Mouse (Mus musculus) embryonic facial prominence, embryonic 14.5 days (tissue): ENCODE results near the gene Klhdc4. TPM values are rescaled to one million over a fixed set of nuclear protein-coding genes. Genes with fewer than 3 reads are reported as not detected.

Experiments
- ATAC-seq: fragments of 200-750 bp; cut with Nextera tagmentation; 2 replicates; pipeline ENCODE4 v1.8.0; 2017; ENCODE audit warnings: low read depth, moderate number of reproducible peaks, moderate TSS enrichment
- DNase-seq: peaks from one replicate; pipeline ENCODE4 v3.0.0-alpha.2; 2015; ENCODE audit warnings: low spot score
- H3K27ac ChIP-seq: fragments of 300-500 bp; sonication (generic); replicated peaks from 2 replicates; pipeline ENCODE4 v1.5.1; 2014; ENCODE audit warnings: low read depth, mild to moderate bottlenecking, low read length, moderate library complexity
- H3K27me3 ChIP-seq: fragments of 300-500 bp; sonication (generic); replicated peaks from 2 replicates; pipeline ENCODE4 v1.6.1; 2014; ENCODE audit warnings: low read length; ENCODE audit not compliant: control insufficient read depth, insufficient read depth
- H3K36me3 ChIP-seq: fragments of 300-500 bp; sonication (generic); 2 replicates; pipeline ENCODE4 v1.6.1; 2014; ENCODE audit warnings: low read length, mixed read lengths; ENCODE audit not compliant: control insufficient read depth, insufficient read depth
- H3K4me1 ChIP-seq: fragments of 300-500 bp; sonication (generic); 2 replicates; pipeline ENCODE4 v1.6.1; 2014; ENCODE audit warnings: antibody characterized with exemption, low read length; ENCODE audit not compliant: control insufficient read depth, insufficient read depth
- H3K4me2 ChIP-seq: fragments of 300-500 bp; sonication (generic); 2 replicates; pipeline ENCODE4 v1.6.1; 2014; ENCODE audit warnings: low read depth, mild to moderate bottlenecking, low read length, moderate library complexity, mixed read lengths
- H3K4me3 ChIP-seq: fragments of 300-500 bp; sonication (generic); 2 replicates; pipeline ENCODE4 v1.5.1; 2014; ENCODE audit warnings: low read depth, mild to moderate bottlenecking, low read length
- H3K9ac ChIP-seq: fragments of 300-500 bp; sonication (generic); 2 replicates; pipeline ENCODE4 v1.6.1; 2014; ENCODE audit warnings: low read depth, mild to moderate bottlenecking, low read length, moderate library complexity, mixed read lengths
- H3K9me3 ChIP-seq: fragments of 300-500 bp; sonication (generic); 2 replicates; pipeline ENCODE4 v1.6.1; 2016; ENCODE audit warnings: low read length; ENCODE audit not compliant: control insufficient read depth
- WGBS: fragments of 180-500 bp; shearing (Covaris S2); extraction: QIAGEN DNeasy Blood & Tissue Kit; methylation state at CpG from one replicate; pipeline ENCODE4 v1.1.7; 2014; 5-methylcytosine and 5-hydroxymethylcytosine counted together
- polyA plus RNA-seq: library from polyadenylated mRNA; unstranded; fragments of >200 nt; fragmentation: Nextera tagmentation; extraction: Ambion mirVana; gene quantifications from 2 replicates; pipeline ENCODE4 v1.2.1, GENCODE M21; 2014

Gene Klhdc4
- polyA plus RNA-seq, 1 experiment from 2014 or later: 25.6 TPM

DNA sequence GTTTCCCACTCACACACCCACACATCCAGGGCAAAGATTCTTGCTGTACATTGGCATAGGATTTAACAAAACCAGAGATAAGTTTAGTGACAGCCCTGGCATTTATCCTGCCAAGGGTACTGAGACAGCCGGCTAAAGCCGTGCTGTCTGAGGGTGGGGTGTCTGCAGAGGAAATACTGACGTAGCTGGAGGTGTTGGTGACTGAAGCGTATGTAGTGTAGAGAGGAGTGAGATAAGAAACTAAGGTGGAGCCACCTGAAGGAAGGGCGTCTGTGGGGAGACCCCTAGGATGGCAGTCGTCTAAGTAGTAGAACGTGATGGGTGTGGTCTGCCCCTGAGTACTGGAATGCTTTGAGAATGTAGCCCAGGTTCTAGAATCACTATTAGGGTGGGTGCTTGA, 23.1 kb upstream of the Klhdc4 start:
- no peak overlapping the region for H3K4me3 ChIP-seq
- H3K4me1 ChIP-seq: no peaks in the 10 kb centered on the region
- ATAC-seq (no peak), DNase-seq (no peak)
- no peak overlapping the region for H3K27ac ChIP-seq
- H3K36me3 ChIP-seq: no peaks in the 10 kb centered on the region
- no peaks in the 10 kb centered on the region for H3K9me3 ChIP-seq
- H3K9ac ChIP-seq: no peak overlapping the region
- no peak overlapping the region for H3K4me2 ChIP-seq
- H3K27me3 ChIP-seq: no peaks in the 10 kb centered on the region
- 55% methylated on average over 7 of the region's 7 CpGs for WGBS

DNA sequence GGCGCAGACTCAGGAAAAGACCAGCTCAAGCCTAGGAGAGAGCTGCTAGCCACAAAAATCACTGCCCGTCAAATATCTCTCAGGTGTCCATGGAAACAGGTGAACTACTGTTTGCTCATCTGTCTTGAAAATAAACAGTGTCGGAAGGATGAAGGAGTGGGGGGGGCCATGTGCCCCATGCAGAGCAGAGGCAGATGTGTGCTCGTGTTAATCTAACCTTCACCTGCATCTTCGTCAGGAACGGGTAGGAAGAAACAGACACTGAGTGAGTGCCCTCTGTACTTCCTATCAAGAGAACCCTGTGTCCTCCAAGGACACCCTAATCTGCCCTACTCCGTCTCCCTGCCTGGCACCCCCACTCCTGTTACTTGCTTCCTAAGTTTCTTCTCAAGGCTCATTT, 22.3 kb upstream of the Klhdc4 start:
- no peaks in the 10 kb centered on the region for H3K4me1 ChIP-seq
- no peaks in the 10 kb centered on the region for H3K27me3 ChIP-seq
- H3K36me3 ChIP-seq: no peaks in the 10 kb centered on the region
- DNase-seq (no peak), ATAC-seq (no peak)
- WGBS: 52% methylated on average over 7 of the region's 7 CpGs
- H3K9me3 ChIP-seq: no peaks in the 10 kb centered on the region
- H3K27ac ChIP-seq: no peak overlapping the region
- H3K4me3 ChIP-seq: no peak overlapping the region
- 0 out of 2 replicates have a peak overlapping the region, but pooled peaks have one; percentile 56 for H3K4me2 ChIP-seq
- no peak overlapping the region for H3K9ac ChIP-seq

DNA sequence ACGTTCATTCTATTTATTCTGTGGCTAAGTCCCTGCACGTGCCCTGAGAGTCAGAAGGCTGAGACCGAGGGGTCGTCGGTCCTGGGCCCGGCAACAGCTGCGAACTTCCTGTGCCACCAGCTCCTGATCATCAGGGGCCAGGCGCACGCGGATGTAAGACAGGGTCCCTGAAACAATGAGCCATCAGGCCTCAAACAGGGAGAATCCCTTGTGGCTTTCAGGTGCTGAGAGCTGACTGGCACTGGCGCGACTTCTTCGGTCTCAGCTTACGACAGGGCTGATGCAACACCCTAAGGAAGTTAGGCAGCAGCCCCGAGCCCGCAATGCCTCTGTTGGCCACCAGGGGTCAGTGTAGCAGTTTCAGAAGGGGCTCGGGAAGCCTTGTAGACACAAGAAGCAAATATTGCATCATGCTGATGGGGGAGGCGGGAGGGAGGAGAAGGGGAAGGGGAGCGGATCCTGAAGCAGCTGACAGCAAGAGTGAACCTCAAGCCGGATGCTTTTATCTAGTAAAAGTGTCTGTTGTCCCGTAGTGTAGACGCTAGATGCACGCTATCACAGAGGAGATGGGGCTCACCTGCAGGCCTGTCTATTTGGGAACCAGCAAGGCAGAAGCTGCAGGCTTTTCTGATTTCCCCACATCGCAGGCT, 21.6 kb upstream of the Klhdc4 start:
- no peaks in the 10 kb centered on the region for H3K9me3 ChIP-seq

DNA sequence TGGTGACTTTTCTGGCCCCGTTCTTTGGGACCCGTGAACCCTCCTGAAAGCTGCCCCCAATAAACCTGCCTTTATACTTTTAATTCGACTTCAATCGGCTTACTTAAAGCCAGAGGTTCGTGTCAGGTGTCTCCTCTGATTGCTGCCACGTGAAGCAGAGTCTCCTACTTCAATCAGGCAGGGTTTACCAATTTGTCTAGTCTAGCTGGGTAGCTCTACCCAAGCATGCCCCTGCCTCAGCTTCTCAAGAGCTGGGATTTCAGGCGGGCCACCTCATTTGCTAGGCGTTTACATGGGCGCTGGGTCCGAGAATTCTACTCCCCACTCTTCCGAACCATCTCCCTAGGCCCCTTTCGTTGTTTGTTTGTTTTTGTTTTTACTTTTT, 21.1 kb upstream of the Klhdc4 start:
- Histone ChIP-seq H3K4me1 (no peaks in the 10 kb centered on the region), H3K9ac (peak overlapping the region; percentile 51; the same call in 1 of the 2 replicates), H3K4me3 (0 out of 2 replicates have a peak overlapping the region, but pooled peaks have one; percentile 13), H3K27ac (0 out of 2 replicates have a peak overlapping the region, but pooled peaks have one; percentile 6), H3K4me2 (peak overlapping the region; percentile 56), H3K27me3 (no peaks in the 10 kb centered on the region), H3K36me3 (no peaks in the 10 kb centered on the region), H3K9me3 (no peaks in the 10 kb centered on the region)
- ATAC-seq: 0 out of 2 replicates have a peak, but pooled peaks have one; percentile 3
- DNase-seq: no peak
- WGBS: 35% methylated on average over 12 of the region's 12 CpGs

More for the DNA sequence above, 21.6 kb upstream of the Klhdc4 start:
- 0 out of 2 replicates have a peak overlapping the region, but pooled peaks have one; percentile 6 for H3K27ac ChIP-seq
- no peaks in the 10 kb centered on the region for H3K4me1 ChIP-seq
- peak; percentile 86 for ATAC-seq
- WGBS: 6% methylated on average over 24 of the region's 24 CpGs
- peak overlapping the region; percentile 56 for H3K4me2 ChIP-seq
- no peaks in the 10 kb centered on the region for H3K27me3 ChIP-seq
- peak overlapping the region; percentile 51 for H3K9ac ChIP-seq
- no peaks in the 10 kb centered on the region for H3K36me3 ChIP-seq
- 0 out of 2 replicates have a peak overlapping the region, but pooled peaks have one; percentile 13 for H3K4me3 ChIP-seq
- peak; percentile 96 for DNase-seq

DNA sequence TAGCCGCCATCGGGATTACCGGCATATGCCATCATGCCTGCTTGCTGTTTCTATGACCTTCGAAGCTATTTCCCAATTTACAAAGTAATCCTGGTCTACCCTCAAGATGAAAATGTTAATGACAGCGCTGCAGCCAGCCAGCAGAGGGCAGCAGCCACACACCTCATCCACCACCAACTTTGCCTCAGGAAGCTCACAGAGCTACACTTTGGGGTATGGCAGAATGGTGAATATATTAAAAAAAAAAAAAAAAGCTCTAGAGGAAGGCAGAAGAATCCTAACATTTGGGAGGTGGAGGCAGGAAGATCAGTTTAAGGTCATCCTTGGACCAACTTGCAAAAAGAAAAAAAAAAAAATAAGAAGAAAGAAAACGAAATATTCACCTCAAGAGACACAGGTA, 20.6 kb upstream of the Klhdc4 start:
- no peaks in the 10 kb centered on the region for H3K9me3 ChIP-seq
- H3K4me1 ChIP-seq: no peaks in the 10 kb centered on the region
- H3K9ac ChIP-seq: no peak overlapping the region
- 13% methylated on average over 6 of the region's 6 CpGs for WGBS
- H3K36me3 ChIP-seq: no peaks in the 10 kb centered on the region
- no peak overlapping the region for H3K4me3 ChIP-seq
- H3K27me3 ChIP-seq: no peaks in the 10 kb centered on the region
- ATAC-seq: 0 out of 2 replicates have a peak, but pooled peaks have one; percentile 41
- H3K4me2 ChIP-seq: no peak overlapping the region
- DNase-seq: peak; percentile 85
- no peak overlapping the region for H3K27ac ChIP-seq

DNA sequence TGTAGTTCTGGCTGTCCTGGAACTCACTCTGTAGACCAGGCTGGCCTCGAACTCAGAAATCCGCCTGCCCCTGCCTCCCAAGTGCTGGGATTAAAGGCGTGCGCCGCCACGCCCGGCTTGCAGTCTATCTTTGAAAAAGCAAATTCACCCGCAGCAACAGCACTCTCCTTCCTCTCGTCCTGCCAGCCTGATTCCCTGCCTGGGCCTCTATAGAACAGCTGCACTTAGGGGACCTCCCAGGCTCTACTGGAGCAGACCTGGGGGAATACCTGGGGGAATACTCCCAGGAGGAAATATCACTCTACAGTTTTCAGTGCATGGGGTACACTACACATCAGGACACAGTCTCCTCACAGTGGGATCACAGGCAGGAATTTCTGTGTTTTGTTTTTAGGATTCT, 19.9 kb upstream of the Klhdc4 start:
- no peaks in the 10 kb centered on the region for H3K27me3 ChIP-seq
- H3K36me3 ChIP-seq: no peaks in the 10 kb centered on the region
- 67% methylated on average over 9 of the region's 9 CpGs for WGBS
- no peak overlapping the region for H3K27ac ChIP-seq
- no peak overlapping the region for H3K4me3 ChIP-seq
- no peak overlapping the region for H3K4me2 ChIP-seq
- H3K9me3 ChIP-seq: no peaks in the 10 kb centered on the region
- H3K9ac ChIP-seq: no peak overlapping the region
- ATAC-seq (no peak), DNase-seq (no peak)
- no peaks in the 10 kb centered on the region for H3K4me1 ChIP-seq

DNA sequence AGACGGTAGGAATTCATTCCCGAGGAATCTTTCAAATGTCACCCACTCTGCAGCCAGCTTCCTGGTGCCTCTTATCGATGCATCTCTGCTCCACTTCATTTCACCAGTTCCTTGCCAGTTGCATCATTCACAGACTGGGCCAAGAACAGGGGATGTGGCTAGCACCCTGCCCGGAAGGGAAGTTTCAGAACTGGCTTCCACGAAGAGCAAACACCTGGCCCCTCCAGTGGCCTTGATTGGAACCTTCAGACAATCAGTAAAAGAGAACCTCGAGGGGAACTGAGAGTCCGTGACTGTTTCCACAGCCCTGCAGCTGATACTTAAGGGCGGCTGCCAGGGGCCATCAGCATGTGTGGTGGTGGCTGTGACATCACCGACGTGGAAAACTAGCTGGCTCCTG, 19.1 kb upstream of the Klhdc4 start:
- Histone ChIP-seq H3K4me3 (no peak overlapping the region), H3K4me1 (no peaks in the 10 kb centered on the region), H3K36me3 (no peaks in the 10 kb centered on the region), H3K4me2 (no peak overlapping the region), H3K27me3 (no peaks in the 10 kb centered on the region), H3K9me3 (no peaks in the 10 kb centered on the region), H3K27ac (no peak overlapping the region), H3K9ac (no peak overlapping the region)
- WGBS: 62% methylated on average over 10 of the region's 10 CpGs
- ATAC-seq (no peak), DNase-seq (no peak)

DNA sequence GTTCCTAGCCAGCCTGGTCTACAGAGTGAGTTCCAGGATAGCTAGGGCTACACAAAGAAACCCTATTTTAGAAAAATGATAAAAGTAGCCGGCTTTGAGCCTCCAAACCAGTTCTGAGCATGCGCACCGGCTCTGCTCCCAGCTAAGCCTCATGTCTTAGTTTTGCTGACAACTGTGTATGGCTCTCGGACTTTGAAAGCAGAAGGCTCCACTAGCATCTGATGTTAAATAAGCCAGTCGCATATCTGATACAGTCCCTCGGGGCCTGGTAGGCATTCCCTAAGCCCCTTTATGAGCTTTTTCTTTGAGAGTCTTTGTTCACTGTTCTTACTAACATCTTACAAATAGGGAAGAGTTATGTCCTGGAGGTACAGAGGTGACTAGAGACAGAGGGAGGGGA, 18.6 kb upstream of the Klhdc4 start:
- no peak overlapping the region for H3K9ac ChIP-seq
- H3K36me3 ChIP-seq: no peaks in the 10 kb centered on the region
- H3K27ac ChIP-seq: no peak overlapping the region
- H3K4me3 ChIP-seq: no peak overlapping the region
- ATAC-seq (no peak), DNase-seq (no peak)
- no peaks in the 10 kb centered on the region for H3K9me3 ChIP-seq
- no peak overlapping the region for H3K4me2 ChIP-seq
- H3K4me1 ChIP-seq: no peaks in the 10 kb centered on the region
- WGBS: 60% methylated on average over 6 of the region's 6 CpGs
- no peaks in the 10 kb centered on the region for H3K27me3 ChIP-seq

DNA sequence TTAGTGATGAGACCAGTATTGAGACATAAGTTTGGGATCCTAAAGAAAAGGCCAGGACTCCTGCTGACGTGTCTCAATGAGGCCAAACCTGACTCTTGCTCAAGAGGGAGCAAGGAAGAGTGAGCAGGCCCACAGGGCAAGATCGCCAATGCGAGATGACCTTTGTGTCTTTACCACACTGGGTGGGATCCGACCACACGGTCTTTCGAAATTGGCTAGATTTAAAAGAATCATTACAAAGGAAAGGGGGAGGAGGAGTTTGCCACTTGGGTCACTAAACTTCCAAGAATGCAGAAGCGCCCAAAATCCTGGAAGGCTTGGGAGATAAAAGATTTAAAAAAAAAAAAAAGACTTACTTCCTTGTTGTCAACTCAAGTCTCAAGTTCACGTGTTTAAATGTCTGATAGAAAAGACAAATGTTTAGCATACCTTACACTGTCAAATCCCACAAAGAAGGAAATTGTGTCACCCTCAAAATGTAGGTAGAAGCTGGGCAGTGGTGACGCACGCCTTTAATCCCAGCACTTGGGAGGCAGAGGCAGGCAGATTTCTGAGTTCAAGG, 18.0 kb upstream of the Klhdc4 start:
- Histone ChIP-seq H3K27ac (no peak overlapping the region), H3K4me1 (no peaks in the 10 kb centered on the region), H3K27me3 (no peaks in the 10 kb centered on the region), H3K9me3 (no peaks in the 10 kb centered on the region), H3K36me3 (no peaks in the 10 kb centered on the region), H3K4me2 (no peak overlapping the region), H3K9ac (no peak overlapping the region), H3K4me3 (no peak overlapping the region)
- DNase-seq: no peak
- no peak for ATAC-seq
- 70% methylated on average over 10 of the region's 10 CpGs for WGBS
